Mouse (Mus musculus): ENCODE data around the gene Plekha4.
A peak's percentile ranks its signal among the peaks of the same experiment; 100 is the strongest.
"Not testable (repeated sequence)": the region's sequence is repeated elsewhere in the genome, so short reads cannot be mapped to it uniquely, and the experiment has no call there.

Gene Plekha4

GRCm38 (mm10) chr7:45509181-45509882 lies 16.8 kb upstream of the Plekha4 start:
- DNase-seq (ENCODE audit: low read depth, low spot score): no peak

- DNase-seq (ENCODE audit: low read depth, low spot score): peak; percentile 73
Measured at GRCm38 (mm10) chr7:45509912-45510787, 16.0 kb upstream of the Plekha4 start, which contains the start of gene Nucb1. Gene Nucb1 (minus strand): TSS chr7:45510406.

- no peak for DNase-seq (ENCODE audit: low read depth, low spot score)
Measured at GRCm38 (mm10) chr7:45514411-45514810, 11.7 kb upstream of the Plekha4 start.

GRCm38 (mm10) chr7:45515436-45515835 lies 10.7 kb upstream of the Plekha4 start:
- DNase-seq (ENCODE audit: low read depth, low spot score): no peak

GRCm38 (mm10) chr7:45516846-45517245 lies 9.3 kb upstream of the Plekha4 start:
- not testable (repeated sequence) for DNase-seq (ENCODE audit: low read depth, low spot score)

GRCm38 (mm10) chr7:45518618-45519017 lies 7.5 kb upstream of the Plekha4 start:
- DNase-seq (ENCODE audit: low read depth, low spot score): no peak

- no peak for DNase-seq (ENCODE audit: low read depth, low spot score)
Measured at GRCm38 (mm10) chr7:45519345-45520120, 6.6 kb upstream of the Plekha4 start.

- DNase-seq (ENCODE audit: low read depth, low spot score): no peak
Measured at GRCm38 (mm10) chr7:45520605-45521004, 5.5 kb upstream of the Plekha4 start.

GRCm38 (mm10) chr7:45521728-45522184 lies 4.4 kb upstream of the Plekha4 start:
- DNase-seq (ENCODE audit: low read depth, low spot score): peak; percentile 68

GRCm38 (mm10) chr7:45522194-45522752 lies 3.9 kb upstream of the Plekha4 start:
- no peak for DNase-seq (ENCODE audit: low read depth, low spot score)

- no peak for DNase-seq (ENCODE audit: low read depth, low spot score)
Measured at GRCm38 (mm10) chr7:45522957-45523676, 3.0 kb upstream of the Plekha4 start.

GRCm38 (mm10) chr7:45523678-45524170 lies 2.4 kb upstream of the Plekha4 start:
- no peak for DNase-seq (ENCODE audit: low read depth, low spot score)

- DNase-seq (ENCODE audit: low read depth, low spot score): no peak
Measured at GRCm38 (mm10) chr7:45524841-45525621, 1.1 kb upstream of the Plekha4 start.

GRCm38 (mm10) chr7:45526474-45527120 lies 467 bp downstream of the Plekha4 start:
- DNase-seq (ENCODE audit: low read depth, low spot score): no peak

GRCm38 (mm10) chr7:45527169-45527568 lies 1.0 kb downstream of the Plekha4 start:
- DNase-seq (ENCODE audit: low read depth, low spot score): not testable (repeated sequence)

GRCm38 (mm10) chr7:45529461-45529860 lies 3.3 kb downstream of the Plekha4 start:
- DNase-seq (ENCODE audit: low read depth, low spot score): no peak

GRCm38 (mm10) chr7:45530643-45531042 lies 4.5 kb downstream of the Plekha4 start:
- DNase-seq (ENCODE audit: low read depth, low spot score): no peak

- no peak for DNase-seq (ENCODE audit: low read depth, low spot score)
Measured at GRCm38 (mm10) chr7:45535676-45536075, 9.5 kb downstream of the Plekha4 start.

GRCm38 (mm10) chr7:45537602-45538001 lies 11.5 kb downstream of the Plekha4 start:
- no peak for DNase-seq (ENCODE audit: low read depth, low spot score)
